8 mouse cellular contexts compared by ENCODE assay signal in genomic region chr4:89294486-89295440, GRCm38 (mm10). TPM values are rescaled to one million over a fixed set of nuclear protein-coding genes. Genes with fewer than 3 reads are reported as not detected.
DNase-seq lines count a peak whose midpoint lies in the region; ATAC-seq and TF ChIP-seq lines count a peak whose summit lies in the region.

Gene Cdkn2a (minus strand): TSS chr4:89294653.

- peak within 1 kb of the TSS; percentile 60 for H3K9ac ChIP-seq in forebrain, embryonic 13.5 days
- H3K9ac ChIP-seq in liver, embryonic 16.5 days (ENCODE audit: low read depth, low read length), result no peak within 1 kb of the TSS
- H3K9ac ChIP-seq in neural tube, embryonic 12.5 days, result peak within 1 kb of the TSS; percentile 29; the same call in 1 of the 2 replicates

- peak; percentile 89 for DNase-seq in adrenal gland, postnatal 14 days
- DNase-seq in heart, postnatal 10 days, result peak; percentile 76 to 78
- DNase-seq in kidney, postnatal 14 days, result peak; percentile 69
- peak; percentile 39 for DNase-seq in thymus, adult 2 months

- no peaks in the 10 kb centered on the region for H3K9me3 ChIP-seq in E14TG2a.4 (ENCODE audit: low read length)
- H3K9me3 ChIP-seq in forebrain, embryonic 13.5 days (replicated peaks), result no peaks in the 10 kb centered on the region
- H3K9me3 ChIP-seq in liver, embryonic 16.5 days (replicated peaks; ENCODE audit: control insufficient read depth, low read length), result no peaks in the 10 kb centered on the region
- H3K9me3 ChIP-seq in neural tube, embryonic 12.5 days, result no peaks in the 10 kb centered on the region

- H3K4me2 ChIP-seq in forebrain, embryonic 13.5 days, result peak within 1 kb of the TSS; percentile 91
- peak within 1 kb of the TSS; percentile 76 for H3K4me2 ChIP-seq in liver, embryonic 16.5 days (ENCODE audit: low read depth, low read length)
- peak within 1 kb of the TSS; percentile 91 for H3K4me2 ChIP-seq in neural tube, embryonic 12.5 days (replicated peaks)

- peak; percentile 93 for ATAC-seq in forebrain, embryonic 13.5 days
- peak; percentile 55 for ATAC-seq in liver, embryonic 16.5 days (ENCODE audit: low read depth)
- ATAC-seq in neural tube, embryonic 12.5 days (ENCODE audit: low FRiP score, low read depth), result peak; percentile 88

- H3K4me1 ChIP-seq in E14TG2a.4 (replicated peaks; ENCODE audit: low read depth, low read length), result peaks cover 3% of the 10 kb centered on the region; the same call in 1 of the 2 replicates
- peaks cover 14% of the 10 kb centered on the region for H3K4me1 ChIP-seq in forebrain, embryonic 13.5 days
- H3K4me1 ChIP-seq in liver, embryonic 16.5 days (ENCODE audit: control insufficient read depth, low read depth, low read length), result no peaks in the 10 kb centered on the region; the same call in 1 of the 2 replicates
- peaks cover 15% of the 10 kb centered on the region for H3K4me1 ChIP-seq in neural tube, embryonic 12.5 days
- H3K4me1 ChIP-seq in thymus, adult 2 months (replicated peaks; ENCODE audit: control insufficient read depth, insufficient read depth, low read length), result peaks cover 6% of the 10 kb centered on the region

- intact Hi-C loops in heart, postnatal 10 days (cut with DNase I), result loop anchor here (2.0 to 5.0 kb wide), 2 partner anchors 16 to 228 kb away; no protein-coding TSS in a partner anchor

- TF ChIP-seq POLR2A in thymus, adult 2 months (IDR thresholded peaks at IDR 0.05; ENCODE audit: control insufficient read depth, extremely low read depth, insufficient read depth, low read length, poor library complexity), result no peak

- H3K27ac ChIP-seq in forebrain, embryonic 13.5 days, result no peak within 1 kb of the TSS
- no peak within 1 kb of the TSS for H3K27ac ChIP-seq in liver, embryonic 16.5 days (ENCODE audit: low read length)
- H3K27ac ChIP-seq in neural tube, embryonic 12.5 days, result no peak within 1 kb of the TSS
- H3K27ac ChIP-seq in thymus, adult 2 months (ENCODE audit: control insufficient read depth, insufficient read depth, low read length), result no peak within 1 kb of the TSS

- peak within 1 kb of the TSS; percentile 87 for H3K4me3 ChIP-seq in E14TG2a.4 (replicated peaks; ENCODE audit: low read length)
- H3K4me3 ChIP-seq in forebrain, embryonic 13.5 days, result peak within 1 kb of the TSS; percentile 55
- peak within 1 kb of the TSS; percentile 65 for H3K4me3 ChIP-seq in liver, embryonic 16.5 days (ENCODE audit: low read depth, low read length)
- H3K4me3 ChIP-seq in neural tube, embryonic 12.5 days, result peak within 1 kb of the TSS; percentile 49
- peak within 1 kb of the TSS; percentile 58 for H3K4me3 ChIP-seq in thymus, adult 2 months (ENCODE audit: control insufficient read depth, insufficient read depth, low read length)

- peaks cover 77% of the 10 kb centered on the region for H3K27me3 ChIP-seq in E14TG2a.4 (ENCODE audit: insufficient read depth, low read length)
- peaks cover 90% of the 10 kb centered on the region for H3K27me3 ChIP-seq in forebrain, embryonic 13.5 days
- peaks cover 79% of the 10 kb centered on the region for H3K27me3 ChIP-seq in liver, embryonic 16.5 days (ENCODE audit: control insufficient read depth, insufficient read depth, low read depth, low read length)
- H3K27me3 ChIP-seq in neural tube, embryonic 12.5 days (replicated peaks), result peaks cover 89% of the 10 kb centered on the region
- peaks cover 8% of the 10 kb centered on the region; the same call in 1 of the 2 replicates for H3K27me3 ChIP-seq in thymus, adult 2 months (ENCODE audit: control insufficient read depth, insufficient read depth, low read length)

- WGBS in forebrain, embryonic 13.5 days, result under 1% methylated on average over 93 of the region's 117 CpGs
- under 1% methylated on average over 109 of the region's 117 CpGs for WGBS in liver, embryonic 16.5 days (ENCODE audit: insufficient replicate concordance)
- WGBS in neural tube, embryonic 12.5 days, result under 1% methylated on average over 117 of the region's 117 CpGs
- 2% methylated on average over 113 of the region's 117 CpGs for WGBS in thymus, adult 2 months

- H3K36me3 ChIP-seq in E14TG2a.4 (ENCODE audit: insufficient read depth, low read length), result no peaks in the 10 kb centered on the region
- H3K36me3 ChIP-seq in forebrain, embryonic 13.5 days (ENCODE audit: poor library complexity, severe bottlenecking), result no peaks in the 10 kb centered on the region
- H3K36me3 ChIP-seq in liver, embryonic 16.5 days (ENCODE audit: control insufficient read depth, insufficient read depth), result no peaks in the 10 kb centered on the region
- H3K36me3 ChIP-seq in neural tube, embryonic 12.5 days, result no peaks in the 10 kb centered on the region
- H3K36me3 ChIP-seq in thymus, adult 2 months (ENCODE audit: control insufficient read depth, insufficient read depth, low read length), result no peaks in the 10 kb centered on the region

- no peak for TF ChIP-seq CTCF in E14TG2a.4 (conservative IDR thresholded peaks at IDR 0.05; ENCODE audit: low read length)
- no peak for TF ChIP-seq CTCF in thymus, adult 2 months (IDR thresholded peaks at IDR 0.05; ENCODE audit: borderline replicate concordance, control insufficient read depth, extremely low read depth, insufficient read depth, low read length, poor library complexity)

RNA-seq across cellular contexts. Expression of gene Cdkn2a, which starts in this region (rescaled TPM):
- 2.1 and 2.2 TPM in 2 replicates for total RNA-seq in adrenal gland, postnatal 14 days (2021)
- not detected in 2 replicates for polyA plus RNA-seq in forebrain, embryonic 13.5 days (2015; fragmentation: Nextera tagmentation; extraction: Ambion mirVana)
- under 1 TPM; 0.40 to 0.89 TPM for total RNA-seq in heart, postnatal 10 days (2021)
- polyA plus RNA-seq in liver, embryonic 16.5 days (2015; fragmentation: Nextera tagmentation; extraction: Ambion mirVana), result not detected in 2 replicates
- not detected in 2 replicates for polyA plus RNA-seq in neural tube, embryonic 12.5 days (2016; fragmentation: Nextera tagmentation; extraction: Ambion mirVana)
- 8.4 and 9.8 TPM in 2 replicates for polyA plus RNA-seq in thymus, adult 2 months (2012; rRNA removed)

Comparison
In these comparisons a context has a peak if more than half of its experiments do, and no peak if none do; other contexts are left out.
1. Peak in ATAC-seq, H3K4me3 ChIP-seq, H3K9ac ChIP-seq and H3K4me2 ChIP-seq in forebrain, embryonic 13.5 days; RNA of the gene not detected or under 1 TPM.
2. Peak in DNase-seq in heart, postnatal 10 days; RNA of the gene not detected or under 1 TPM.
3. Peak in ATAC-seq, H3K4me3 ChIP-seq and H3K4me2 ChIP-seq in liver, embryonic 16.5 days; RNA of the gene not detected or under 1 TPM.
4. Peak in ATAC-seq, H3K4me3 ChIP-seq, H3K9ac ChIP-seq and H3K4me2 ChIP-seq in neural tube, embryonic 12.5 days; RNA of the gene not detected or under 1 TPM.
5. DNase-seq: peak in every context shown above with its lines; median percentile 89 in adrenal gland, postnatal 14 days; 77 in heart, postnatal 10 days; 69 in kidney, postnatal 14 days; 39 in thymus, adult 2 months.